Mouse (Mus musculus) lung, embryonic 16.5 days (tissue): ENCODE measurements at regions not wholly inside any gene's neighbourhood (a gene's known extent, or its start where the extent isn't known, plus 50 kb on each side); places are given as distances from the start of the nearest gene placed in this dataset.
"Not testable (repeated sequence)": the region's sequence is repeated elsewhere in the genome, so short reads cannot be mapped to it uniquely, and the experiment has no call there.

Experiments
- ATAC-seq: fragments of 200-750 bp; cut with Nextera tagmentation; 2 replicates; pipeline ENCODE4 v1.8.0; 2017; ENCODE audit warnings: low read depth, mild to moderate bottlenecking, moderate library complexity
- H3K27ac ChIP-seq: fragments of 300-500 bp; sonication (generic); 2 replicates; pipeline ENCODE4 v1.5.1; 2014; ENCODE audit warnings: mild to moderate bottlenecking, control low read depth, low read length
- H3K27me3 ChIP-seq: fragments of 300-500 bp; sonication (generic); 2 replicates; pipeline ENCODE4 v1.6.1; 2014; ENCODE audit warnings: low read depth, low read length, mixed read lengths; ENCODE audit not compliant: control insufficient read depth, insufficient read depth
- H3K36me3 ChIP-seq: fragments of 300-500 bp; sonication (generic); 2 replicates; pipeline ENCODE4 v1.6.1; 2014; ENCODE audit warnings: low read length; ENCODE audit not compliant: control insufficient read depth, insufficient read depth
- H3K4me1 ChIP-seq: fragments of 300-500 bp; sonication (generic); replicated peaks from 2 replicates; pipeline ENCODE4 v1.6.1; 2014; ENCODE audit warnings: low read length, mixed read lengths; ENCODE audit not compliant: control insufficient read depth, insufficient read depth
- H3K4me2 ChIP-seq: fragments of 300-500 bp; sonication (generic); 2 replicates; pipeline ENCODE4 v1.6.1; 2014; ENCODE audit warnings: low read depth, low read length, control low read depth
- H3K4me3 ChIP-seq: fragments of 300-500 bp; sonication (generic); 2 replicates; pipeline ENCODE4 v1.5.1; 2014; ENCODE audit warnings: mild to moderate bottlenecking, low read length, control low read depth
- H3K9ac ChIP-seq: fragments of 300-500 bp; sonication (generic); 2 replicates; pipeline ENCODE4 v1.6.1; 2014; ENCODE audit warnings: low read length, control low read depth
- H3K9me3 ChIP-seq: fragments of 300-500 bp; sonication (generic); 2 replicates; pipeline ENCODE4 v1.6.1; 2016; ENCODE audit warnings: low read length; ENCODE audit not compliant: control insufficient read depth
- WGBS: fragments of 180-500 bp; shearing (Covaris S2); extraction: QIAGEN DNeasy Blood & Tissue Kit; methylation state at CpG from one replicate; pipeline ENCODE4 v1.1.7; 2014; 5-methylcytosine and 5-hydroxymethylcytosine counted together

DNA sequence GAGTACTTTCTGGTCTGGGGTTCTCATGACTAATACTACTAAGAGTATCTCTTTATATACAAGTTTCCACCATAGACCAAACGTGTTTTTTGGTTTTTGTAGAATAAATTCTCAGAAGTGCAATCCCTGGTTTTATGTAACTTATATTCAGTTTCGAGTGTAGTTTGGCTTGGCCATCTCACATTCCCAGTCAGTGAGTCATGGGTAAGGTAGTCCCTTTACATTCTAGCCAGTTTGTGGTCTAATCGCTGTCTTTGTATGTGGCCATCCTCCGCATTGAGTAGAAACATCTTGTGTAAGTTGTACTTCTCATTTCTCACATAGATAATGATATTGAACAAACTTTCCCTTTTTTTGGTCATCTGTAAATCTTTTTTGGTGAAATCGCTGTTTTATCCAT lies 88.3 kb downstream of the Anxa5 start:
- Histone ChIP-seq H3K4me3 (no peak overlapping the region), H3K36me3 (no peaks in the 10 kb centered on the region), H3K9ac (no peak overlapping the region), H3K27ac (no peak overlapping the region), H3K9me3 (no peaks in the 10 kb centered on the region), H3K27me3 (no peaks in the 10 kb centered on the region), H3K4me2 (no peak overlapping the region), H3K4me1 (no peaks in the 10 kb centered on the region)
- ATAC-seq = no peak
- 81% methylated on average over 5 of the region's 5 CpGs for WGBS

DNA sequence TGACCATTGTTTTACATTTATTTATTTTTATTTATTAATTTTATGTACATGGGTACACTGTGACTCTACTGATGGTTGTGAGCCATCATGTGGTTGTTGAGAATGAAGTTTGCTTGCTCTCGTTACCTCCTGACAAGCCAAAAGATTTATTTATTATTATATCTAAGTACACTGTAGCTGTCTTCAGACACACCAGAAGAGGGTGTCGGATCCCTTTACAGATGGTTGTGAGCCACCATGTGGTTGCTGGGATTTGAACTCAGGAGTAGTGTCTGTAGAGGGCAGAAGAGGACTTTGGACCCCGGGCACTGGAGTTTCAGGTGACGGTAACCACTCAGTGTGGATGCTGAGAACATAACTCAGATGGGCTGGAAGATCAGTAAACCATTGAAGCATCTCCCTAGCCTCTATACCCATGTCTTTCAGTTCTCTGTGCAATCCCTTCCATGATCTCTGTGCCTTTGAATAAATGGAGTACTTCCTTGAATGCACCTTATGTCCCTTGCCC lies 92.2 kb downstream of the Anxa5 start:
- Histone ChIP-seq H3K4me3 (no peak overlapping the region), H3K4me1 (no peaks in the 10 kb centered on the region), H3K27ac (no peak overlapping the region), H3K36me3 (no peaks in the 10 kb centered on the region), H3K4me2 (no peak overlapping the region), H3K9me3 (no peaks in the 10 kb centered on the region), H3K9ac (no peak overlapping the region), H3K27me3 (no peaks in the 10 kb centered on the region)
- WGBS = 83% methylated on average over 4 of the region's 4 CpGs
- ATAC-seq = no peak

DNA sequence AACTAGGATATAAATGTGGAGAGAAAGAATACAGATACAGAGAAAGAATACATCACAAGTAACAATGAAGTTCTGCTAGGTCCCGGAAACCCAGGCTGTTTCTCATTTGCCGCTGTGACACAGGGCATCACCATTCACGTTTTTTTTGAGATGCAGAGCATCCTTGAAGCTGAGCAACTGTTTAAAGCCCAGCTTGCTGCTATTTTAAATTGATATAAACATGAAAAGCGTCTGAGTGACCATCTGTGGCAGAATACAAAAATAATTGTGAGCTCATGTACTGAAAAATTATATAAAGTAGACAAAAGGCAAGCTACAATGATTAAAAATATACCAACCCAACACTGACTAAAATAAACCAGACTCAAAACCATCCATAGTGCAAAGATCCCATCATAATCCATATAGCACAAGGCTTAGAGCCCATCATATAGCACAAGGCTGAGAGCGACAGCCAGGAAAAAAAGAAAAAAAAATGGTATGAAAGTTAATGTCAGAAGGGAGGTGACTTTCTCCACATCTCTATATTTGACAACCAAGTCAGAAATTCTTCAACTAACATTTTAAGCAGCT lies 94.0 kb downstream of the Anxa5 start:
- Histone ChIP-seq H3K36me3 (no peaks in the 10 kb centered on the region), H3K4me1 (no peaks in the 10 kb centered on the region), H3K27ac (no peak overlapping the region), H3K9me3 (no peaks in the 10 kb centered on the region), H3K27me3 (no peaks in the 10 kb centered on the region), H3K4me3 (no peak overlapping the region), H3K9ac (no peak overlapping the region), H3K4me2 (no peak overlapping the region)
- no peak for ATAC-seq
- WGBS = 71% methylated on average over 5 of the region's 5 CpGs

GRCm38 (mm10) chr3:36375722-36376121 lies 100.0 kb downstream of the Anxa5 start:
- Histone ChIP-seq H3K27me3 (no peaks in the 10 kb centered on the region), H3K27ac (no peak overlapping the region), H3K4me2 (no peak overlapping the region), H3K9ac (no peak overlapping the region), H3K4me1 (no peaks in the 10 kb centered on the region), H3K36me3 (no peaks in the 10 kb centered on the region), H3K4me3 (no peak overlapping the region), H3K9me3 (no peaks in the 10 kb centered on the region)
- no peak for ATAC-seq
- WGBS = 78% methylated on average over 2 of the region's 2 CpGs

- Histone ChIP-seq H3K27ac (no peak overlapping the region), H3K4me2 (no peak overlapping the region), H3K9ac (no peak overlapping the region), H3K36me3 (no peaks in the 10 kb centered on the region), H3K27me3 (no peaks in the 10 kb centered on the region), H3K4me3 (no peak overlapping the region), H3K9me3 (no peaks in the 10 kb centered on the region), H3K4me1 (no peaks in the 10 kb centered on the region)
- no peak for ATAC-seq
- WGBS = 35% methylated on average over 5 of the region's 5 CpGs
These were observed 100.8 kb downstream of the Anxa5 start for GRCm38 (mm10) chr3:36374939-36375338.

- Histone ChIP-seq H3K36me3 (no peaks in the 10 kb centered on the region), H3K9me3 (no peaks in the 10 kb centered on the region), H3K9ac (no peak overlapping the region), H3K4me2 (no peak overlapping the region), H3K4me1 (no peaks in the 10 kb centered on the region), H3K4me3 (no peak overlapping the region), H3K27ac (no peak overlapping the region), H3K27me3 (no peaks in the 10 kb centered on the region)
- WGBS = 30% methylated on average over 6 of the region's 6 CpGs
- ATAC-seq = no peak
These were observed 114.8 kb downstream of the Anxa5 start for GRCm38 (mm10) chr3:36360933-36361332.

- H3K36me3 ChIP-seq, H3K27me3 ChIP-seq, H3K4me1 ChIP-seq, H3K27ac ChIP-seq, H3K4me3 ChIP-seq, ATAC-seq, H3K9ac ChIP-seq, H3K9me3 ChIP-seq, H3K4me2 ChIP-seq: not testable (repeated sequence)
- 75% methylated on average over 3 of the region's 3 CpGs for WGBS
These were observed 121.5 kb downstream of the Anxa5 start for GRCm38 (mm10) chr3:36354201-36354600.

GRCm38 (mm10) chr3:36352032-36352742 lies 123.5 kb downstream of the Anxa5 start:
- no peak overlapping the region for H3K4me3 ChIP-seq
- H3K27me3 ChIP-seq = no peaks in the 10 kb centered on the region
- WGBS = 38% methylated on average over 4 of the region's 4 CpGs
- ATAC-seq = peak; percentile 82
- no peaks in the 10 kb centered on the region for H3K36me3 ChIP-seq
- peak overlapping the region; percentile 25; the same call in 1 of the 2 replicates for H3K27ac ChIP-seq
- H3K9ac ChIP-seq = no peak overlapping the region
- peaks cover 2% of the 10 kb centered on the region; the same call in 1 of the 2 replicates for H3K9me3 ChIP-seq
- H3K4me1 ChIP-seq = no peaks in the 10 kb centered on the region
- H3K4me2 ChIP-seq = no peak overlapping the region

GRCm38 (mm10) chr3:36349073-36349472 lies 126.6 kb downstream of the Anxa5 start:
- ATAC-seq = no peak
- H3K36me3 ChIP-seq = no peaks in the 10 kb centered on the region
- H3K27me3 ChIP-seq = no peaks in the 10 kb centered on the region
- H3K9me3 ChIP-seq = peaks cover 2% of the 10 kb centered on the region; the same call in 1 of the 2 replicates
- H3K27ac ChIP-seq = no peak overlapping the region
- WGBS = 84% methylated on average over 4 of the region's 4 CpGs
- no peak overlapping the region for H3K4me2 ChIP-seq
- no peak overlapping the region for H3K9ac ChIP-seq
- H3K4me1 ChIP-seq = no peaks in the 10 kb centered on the region
- no peak overlapping the region for H3K4me3 ChIP-seq
